ENCODE assay signal across 28 mouse cellular contexts in genomic region chr14:20529643-20530042, GRCm38 (mm10). TPM values are rescaled to one million over a fixed set of nuclear protein-coding genes. Genes with fewer than 3 reads are reported as not detected.
"Had no signal": no experiment of that assay in that cellular context is flagged by ENCODE, and none has a peak within 500 bp of the region (broad histone marks: within the 10 kb centered on the region; RNA-seq: fewer than 3 reads in every experiment).

No protein-coding gene starts in this region.

- H3K4me1 ChIP-seq: limb, embryonic 10.5 days; limb, embryonic 12.5 days; limb, embryonic 13.5 days; limb, embryonic 15.5 days; liver, embryonic 12.5 days; liver, embryonic 13.5 days; liver, embryonic 15.5 days; lung, embryonic 15.5 days; midbrain, embryonic 10.5 days; midbrain, embryonic 12.5 days; midbrain, embryonic 13.5 days; midbrain, embryonic 15.5 days had no signal

- H3K27ac ChIP-seq: limb, embryonic 10.5 days; limb, embryonic 12.5 days; limb, embryonic 13.5 days; limb, embryonic 15.5 days; liver, embryonic 12.5 days; liver, embryonic 13.5 days; liver, embryonic 14.5 days; liver, embryonic 15.5 days; lung, embryonic 15.5 days; macrophage; midbrain, embryonic 10.5 days; midbrain, embryonic 12.5 days; midbrain, embryonic 13.5 days; midbrain, embryonic 15.5 days had no signal

- H3K27me3 ChIP-seq: limb, embryonic 12.5 days; limb, embryonic 13.5 days; limb, embryonic 15.5 days; liver, embryonic 12.5 days; liver, embryonic 13.5 days; liver, embryonic 15.5 days; lung, embryonic 15.5 days; megakaryocyte, embryonic 14.5 days; midbrain, embryonic 12.5 days; midbrain, embryonic 13.5 days; midbrain, embryonic 15.5 days had no signal

- H3K9me3 ChIP-seq: limb, embryonic 10.5 days; limb, embryonic 12.5 days; limb, embryonic 13.5 days; limb, embryonic 15.5 days; liver, embryonic 12.5 days; liver, embryonic 13.5 days; liver, embryonic 15.5 days; lung, embryonic 15.5 days; megakaryocyte, embryonic 14.5 days; midbrain, embryonic 10.5 days; midbrain, embryonic 12.5 days; midbrain, embryonic 13.5 days; midbrain, embryonic 15.5 days had no signal

- H3K4me3 ChIP-seq: limb, embryonic 10.5 days; limb, embryonic 12.5 days; limb, embryonic 13.5 days; limb, embryonic 15.5 days; liver, embryonic 12.5 days; liver, embryonic 13.5 days; liver, embryonic 15.5 days; lung, embryonic 15.5 days; megakaryocyte, embryonic 14.5 days; midbrain, embryonic 10.5 days; midbrain, embryonic 12.5 days; midbrain, embryonic 13.5 days; midbrain, embryonic 15.5 days; myocyte had no signal

- DNase-seq: left cerebral cortex, postnatal 4 days; liver; liver, embryonic 13.5 days; liver, postnatal 0 days; lung, adult 18-20 months; lung, adult 2 months; lung, embryonic 14.5 days; lung, postnatal 10 days; lung, postnatal 14 days; lung, postnatal 36 days; lung, postnatal 4 days; midbrain, embryonic 14.5 days had no signal

- H3K9ac ChIP-seq: limb, embryonic 12.5 days; limb, embryonic 13.5 days; limb, embryonic 15.5 days; liver, embryonic 12.5 days; liver, embryonic 13.5 days; liver, embryonic 14.5 days; liver, embryonic 15.5 days; liver, postnatal 0 days; lung, embryonic 14.5 days; lung, embryonic 15.5 days; midbrain, embryonic 12.5 days; midbrain, embryonic 13.5 days; midbrain, embryonic 15.5 days had no signal

- H3K36me3 ChIP-seq: limb, embryonic 15.5 days; lung, embryonic 15.5 days; midbrain, embryonic 13.5 days; midbrain, embryonic 15.5 days had no signal

RNA-seq across cellular contexts. Expression of gene Mss51, which starts 32.9 kb away (rescaled TPM):
- total RNA-seq: monocyte, adult 5-6 weeks had no signal
- polyA plus RNA-seq: macrophage had no signal
